Mouse (Mus musculus) megakaryocyte progenitor cell, adult 5-6 weeks (primary cell): ENCODE measurements around the gene Irf8. TPM values are rescaled to one million over a fixed set of nuclear protein-coding genes. Genes with fewer than 3 reads are reported as not detected.
A peak's percentile ranks its signal among the peaks of the same experiment; 100 is the strongest.
"Not testable (repeated sequence)": the region's sequence is repeated elsewhere in the genome, so short reads cannot be mapped to it uniquely, and the experiment has no call there.

Source experiments
- ATAC-seq: replicated peaks from 2 replicates; pipeline ENCODE4 v1.8.0; 2016; ENCODE audit warnings: mild to moderate bottlenecking, moderate TSS enrichment, inconsistent platforms; ENCODE audit not compliant: poor library complexity
- total RNA-seq, 2 experiments: library from RNA; stranded (forward) in 1 of 2; stranded (reverse) in 1 of 2; fragments of 157-497, 149-512 nt in 1 of 2; fragments of 200-1000 nt in 1 of 2; gene quantifications; 2 replicates each; pipeline versions ENCODE4 v1.2.3 to v1.2.4; 2015 to 2017

Gene Irf8
- total RNA-seq, 2 experiments from 2014 or later, result 80.9 to 205 TPM

- no peak for ATAC-seq
Observed at GRCm38 (mm10) chr8:120787631-120788030, 51.5 kb downstream of the Irf8 start.

GRCm38 (mm10) chr8:120792710-120793109 lies 56.6 kb downstream of the Irf8 start:
- ATAC-seq, result peak; percentile 84

GRCm38 (mm10) chr8:120795944-120796635 lies 59.9 kb downstream of the Irf8 start:
- peak; percentile 69 for ATAC-seq

GRCm38 (mm10) chr8:120797019-120797727 lies 61.0 kb downstream of the Irf8 start:
- ATAC-seq, result no peak

DNA sequence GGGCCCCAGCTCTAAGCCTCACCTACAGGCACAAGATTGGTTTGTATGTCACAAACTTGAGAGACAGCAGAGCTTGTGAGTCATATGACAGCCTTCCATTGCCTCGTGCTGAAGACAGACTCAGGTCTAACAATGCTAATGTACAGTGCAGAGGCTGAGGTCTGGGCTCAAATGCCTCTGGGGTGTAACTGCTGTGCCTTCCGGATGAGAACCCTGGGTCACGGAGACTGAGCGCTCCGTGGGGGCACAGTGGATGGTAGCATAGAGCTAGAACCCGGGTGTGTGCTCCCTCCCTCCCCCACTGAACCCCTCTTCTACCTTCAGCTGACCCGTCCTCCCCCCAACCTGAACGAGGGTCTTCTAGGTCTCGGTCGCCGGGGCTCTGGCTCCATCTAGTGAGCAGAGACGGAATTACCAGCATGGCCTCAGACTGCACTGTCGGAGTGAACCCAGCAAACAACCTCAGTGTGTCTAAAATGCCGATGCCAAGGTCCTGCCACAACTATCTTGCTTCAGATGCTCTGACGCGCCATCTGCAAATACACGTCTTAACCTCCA lies 64.2 kb downstream of the Irf8 start:
- ATAC-seq, result peak; percentile 54

DNA sequence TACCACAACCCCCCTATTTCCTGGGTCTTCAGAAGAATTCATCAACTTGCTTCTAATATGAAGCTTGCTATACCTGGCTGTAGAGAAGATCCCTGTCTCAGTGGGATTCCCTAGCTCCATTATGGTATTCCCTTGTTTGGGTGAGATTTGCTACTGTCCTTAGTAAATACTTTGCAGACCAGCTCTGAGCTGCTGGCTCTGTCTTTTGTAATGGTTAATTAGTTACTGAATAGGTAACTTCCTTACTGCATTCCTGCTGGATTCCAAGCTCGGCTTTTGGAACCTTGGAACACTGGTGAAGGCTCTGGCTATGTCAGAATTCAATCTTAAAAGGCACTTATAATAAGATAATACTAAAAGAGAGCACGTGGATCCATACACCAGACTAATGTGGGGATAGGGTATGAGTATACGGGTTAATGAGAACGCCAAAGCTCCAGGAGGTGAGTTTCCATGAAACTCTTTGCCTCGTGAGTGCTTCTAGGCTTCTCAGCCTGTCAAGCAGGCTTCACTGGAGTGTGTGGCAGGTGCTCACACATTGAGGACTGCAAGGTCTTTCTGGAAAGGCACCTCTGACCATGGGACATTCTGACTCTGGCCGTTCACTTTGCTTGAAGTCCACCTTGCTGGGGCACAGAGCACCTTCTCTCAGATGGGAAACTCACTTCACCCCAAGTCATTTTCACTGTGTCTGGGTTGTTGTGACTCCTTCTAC lies 67.7 kb downstream of the Irf8 start:
- ATAC-seq, result not testable (repeated sequence)

GRCm38 (mm10) chr8:120804741-120805140 lies 68.6 kb downstream of the Irf8 start:
- ATAC-seq, result no peak

Other genes with a start within 250 kb of the Irf8 start
- 65.9 and 67.1 TPM in 2 replicates for gene Gins2, start 147.1 kb upstream of the Irf8 start, total RNA-seq (2015)
- gene Gins2, start 147.1 kb upstream of the Irf8 start, total RNA-seq (2017), result 28.1 and 47.1 TPM in 2 replicates
- 0.78 and 1.1 TPM in 2 replicates for gene 1190005I06Rik, start 88.7 kb upstream of the Irf8 start, total RNA-seq (2015)
- gene 1190005I06Rik, start 88.7 kb upstream of the Irf8 start, total RNA-seq (2017), result not detected in 2 replicates
- not detected in 2 replicates for gene Gm27021, start 68.3 kb upstream of the Irf8 start, total RNA-seq (2015)
- not detected in 2 replicates for gene Gm27021, start 68.3 kb upstream of the Irf8 start, total RNA-seq (2017)
- gene Cox4i1, start 68.1 kb upstream of the Irf8 start, total RNA-seq (2015), result 731 and 787 TPM in 2 replicates
- 392 and 475 TPM in 2 replicates for gene Cox4i1, start 68.1 kb upstream of the Irf8 start, total RNA-seq (2017)
- gene Emc8, start 67.8 kb upstream of the Irf8 start, total RNA-seq (2015), result 63.9 and 66.1 TPM in 2 replicates
- gene Emc8, start 67.8 kb upstream of the Irf8 start, total RNA-seq (2017), result 56.3 and 61.1 TPM in 2 replicates